Mouse (Mus musculus): ENCODE measurements around the gene Blm. TPM values are rescaled to one million over a fixed set of nuclear protein-coding genes. Genes with fewer than 3 reads are reported as not detected.

The Blm gene
- polyA plus RNA-seq, 1 experiment from 2014 or later, result 14.8 TPM

DNA sequence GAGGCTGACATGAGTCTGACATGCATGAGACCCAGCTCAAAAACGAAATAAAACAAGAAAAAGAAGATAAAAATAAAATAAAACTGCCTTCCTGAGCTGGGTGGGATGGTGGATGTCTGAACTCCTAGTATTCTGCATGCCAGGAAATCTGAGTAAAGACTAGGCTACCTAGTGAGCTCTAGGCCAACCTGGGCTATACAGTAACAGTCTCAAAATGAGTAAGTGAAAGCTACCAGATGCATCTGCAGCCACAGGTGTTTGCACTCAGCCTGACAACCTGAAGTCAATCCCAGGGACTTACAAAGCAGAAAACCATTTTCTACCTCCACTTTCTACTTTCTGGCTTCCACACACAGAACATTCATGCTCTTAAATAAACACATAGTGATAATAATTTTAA lies 45.5 kb downstream of the Blm start:
- Histone ChIP-seq H3K4me2 (ENCODE audit: low read length) (no peak overlapping the region), H3K27me3 (replicated peaks; ENCODE audit: control insufficient read depth, insufficient read depth, low read length) (no peaks in the 10 kb centered on the region), H3K27ac (ENCODE audit: low read length) (no peak overlapping the region), H3K9ac (replicated peaks; ENCODE audit: low read depth, low read length) (no peak overlapping the region), H3K9me3 (ENCODE audit: control insufficient read depth, low read length) (no peaks in the 10 kb centered on the region), H3K36me3 (ENCODE audit: control insufficient read depth, insufficient read depth) (peaks cover 5% of the 10 kb centered on the region; the same call in 1 of the 2 replicates), H3K4me3 (replicated peaks; ENCODE audit: low read length) (no peak overlapping the region), H3K4me1 (replicated peaks; ENCODE audit: control insufficient read depth, insufficient read depth, low read length) (no peaks in the 10 kb centered on the region)
- WGBS, result 73% methylated on average over 1 of the region's 1 CpGs
- no peak for ATAC-seq

DNA sequence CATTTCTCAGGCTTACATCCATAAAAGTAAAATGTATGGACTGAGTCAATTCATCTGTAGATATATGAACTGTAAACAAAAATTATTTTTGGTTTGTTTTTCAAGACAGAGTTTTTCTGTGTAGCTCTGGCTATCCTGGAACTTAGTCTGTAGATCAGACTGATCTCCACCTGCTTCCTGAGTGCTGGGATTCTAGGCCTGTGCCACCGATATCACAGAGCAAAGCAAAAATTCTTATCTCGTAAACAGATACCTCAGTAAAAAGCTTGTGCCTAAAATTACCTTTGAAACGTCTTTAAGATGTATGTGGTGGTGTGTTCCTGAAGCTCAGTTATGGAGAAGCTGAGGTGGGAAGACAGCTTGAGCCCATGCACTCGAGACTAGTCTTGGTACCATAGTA lies 47.7 kb downstream of the Blm start:
- no peaks in the 10 kb centered on the region for H3K27me3 ChIP-seq (replicated peaks; ENCODE audit: control insufficient read depth, insufficient read depth, low read length)
- H3K4me1 ChIP-seq (replicated peaks; ENCODE audit: control insufficient read depth, insufficient read depth, low read length), result no peaks in the 10 kb centered on the region
- no peak overlapping the region for H3K4me2 ChIP-seq (ENCODE audit: low read length)
- no peak overlapping the region for H3K9ac ChIP-seq (replicated peaks; ENCODE audit: low read depth, low read length)
- no peak overlapping the region for H3K4me3 ChIP-seq (replicated peaks; ENCODE audit: low read length)
- no peak for ATAC-seq
- no peaks in the 10 kb centered on the region for H3K36me3 ChIP-seq (ENCODE audit: control insufficient read depth, insufficient read depth)
- H3K27ac ChIP-seq (ENCODE audit: low read length), result no peak overlapping the region
- no peaks in the 10 kb centered on the region for H3K9me3 ChIP-seq (ENCODE audit: control insufficient read depth, low read length)
- 87% methylated on average over 4 of the region's 4 CpGs for WGBS

DNA sequence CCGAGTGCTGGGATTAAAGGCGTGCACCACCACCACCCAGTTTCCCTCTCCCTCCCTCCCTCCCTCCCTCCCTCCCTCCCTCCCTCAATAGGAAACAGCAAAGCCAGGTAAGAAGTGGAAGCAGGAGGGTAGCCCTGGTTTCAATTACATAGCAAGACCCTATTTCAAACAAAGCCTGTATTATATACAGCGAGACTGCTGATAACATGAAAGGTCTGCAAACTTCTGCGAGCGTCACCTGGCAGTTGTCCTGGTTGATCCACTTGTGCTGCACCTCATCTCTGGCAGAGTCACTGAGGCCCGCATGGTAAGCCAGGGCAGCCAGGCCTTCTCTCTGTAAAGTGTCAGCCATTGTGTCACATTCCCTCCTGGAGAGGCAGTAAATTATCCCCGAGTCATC lies 54.8 kb downstream of the Blm start:
- ATAC-seq, result no peak
- Histone ChIP-seq H3K4me3 (replicated peaks; ENCODE audit: low read length) (no peak overlapping the region), H3K27me3 (replicated peaks; ENCODE audit: control insufficient read depth, insufficient read depth, low read length) (no peaks in the 10 kb centered on the region), H3K9me3 (ENCODE audit: control insufficient read depth, low read length) (no peaks in the 10 kb centered on the region), H3K36me3 (ENCODE audit: control insufficient read depth, insufficient read depth) (no peaks in the 10 kb centered on the region), H3K4me2 (ENCODE audit: low read length) (no peak overlapping the region), H3K4me1 (replicated peaks; ENCODE audit: control insufficient read depth, insufficient read depth, low read length) (no peaks in the 10 kb centered on the region), H3K9ac (replicated peaks; ENCODE audit: low read depth, low read length) (no peak overlapping the region), H3K27ac (ENCODE audit: low read length) (no peak overlapping the region)
- 83% methylated on average over 7 of the region's 7 CpGs for WGBS

DNA sequence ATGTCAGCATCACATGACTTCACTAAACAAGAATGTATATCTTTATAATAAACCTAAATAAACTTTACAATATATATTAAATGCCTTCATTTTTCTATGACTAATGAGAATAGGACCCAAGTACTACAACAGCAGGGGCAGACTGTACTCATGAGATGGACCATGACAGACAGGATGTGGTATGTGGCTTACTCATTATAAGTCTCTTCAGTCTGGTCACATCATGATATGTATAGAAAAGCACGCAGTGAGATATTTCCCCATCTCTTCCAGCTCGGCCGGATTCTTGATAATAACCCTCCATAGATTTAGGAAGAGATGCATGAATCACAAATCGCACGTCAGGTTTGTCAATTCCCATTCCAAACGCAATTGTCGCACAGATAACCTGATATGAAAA lies 61.1 kb downstream of the Blm start:
- Histone ChIP-seq H3K4me3 (replicated peaks; ENCODE audit: low read length) (no peak overlapping the region), H3K4me2 (ENCODE audit: low read length) (no peak overlapping the region), H3K4me1 (replicated peaks; ENCODE audit: control insufficient read depth, insufficient read depth, low read length) (no peaks in the 10 kb centered on the region), H3K36me3 (ENCODE audit: control insufficient read depth, insufficient read depth) (no peaks in the 10 kb centered on the region), H3K9me3 (ENCODE audit: control insufficient read depth, low read length) (no peaks in the 10 kb centered on the region), H3K27ac (ENCODE audit: low read length) (no peak overlapping the region), H3K9ac (replicated peaks; ENCODE audit: low read depth, low read length) (no peak overlapping the region), H3K27me3 (replicated peaks; ENCODE audit: control insufficient read depth, insufficient read depth, low read length) (no peaks in the 10 kb centered on the region)
- WGBS, result 94% methylated on average over 7 of the region's 7 CpGs
- no peak for ATAC-seq

DNA sequence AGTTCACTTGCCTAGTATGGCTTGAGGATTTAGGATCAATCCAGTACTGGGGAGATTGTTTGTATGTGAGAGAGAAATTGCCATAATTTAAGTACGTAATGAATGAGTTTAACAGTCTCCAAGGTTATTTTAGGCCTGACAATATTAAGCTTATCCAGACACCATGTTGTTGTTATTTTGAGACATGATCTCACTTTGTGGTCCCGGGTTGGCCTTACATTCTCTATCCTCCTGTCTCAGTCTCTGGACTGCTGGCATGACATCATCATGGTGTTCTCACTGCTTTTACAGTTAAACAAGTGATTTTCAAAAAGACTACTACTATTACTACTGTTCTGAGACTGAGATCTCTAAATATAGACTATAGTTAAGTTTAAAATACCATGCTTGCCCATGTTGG lies 66.1 kb downstream of the Blm start:
- 92% methylated on average over 2 of the region's 2 CpGs for WGBS
- no peak overlapping the region for H3K4me3 ChIP-seq (replicated peaks; ENCODE audit: low read length)
- H3K4me2 ChIP-seq (ENCODE audit: low read length), result no peak overlapping the region
- H3K9ac ChIP-seq (replicated peaks; ENCODE audit: low read depth, low read length), result no peak overlapping the region
- H3K27me3 ChIP-seq (replicated peaks; ENCODE audit: control insufficient read depth, insufficient read depth, low read length), result no peaks in the 10 kb centered on the region
- no peak overlapping the region for H3K27ac ChIP-seq (ENCODE audit: low read length)
- no peaks in the 10 kb centered on the region for H3K4me1 ChIP-seq (replicated peaks; ENCODE audit: control insufficient read depth, insufficient read depth, low read length)
- no peaks in the 10 kb centered on the region for H3K36me3 ChIP-seq (ENCODE audit: control insufficient read depth, insufficient read depth)
- H3K9me3 ChIP-seq (ENCODE audit: control insufficient read depth, low read length), result no peaks in the 10 kb centered on the region
- ATAC-seq, result no peak

DNA sequence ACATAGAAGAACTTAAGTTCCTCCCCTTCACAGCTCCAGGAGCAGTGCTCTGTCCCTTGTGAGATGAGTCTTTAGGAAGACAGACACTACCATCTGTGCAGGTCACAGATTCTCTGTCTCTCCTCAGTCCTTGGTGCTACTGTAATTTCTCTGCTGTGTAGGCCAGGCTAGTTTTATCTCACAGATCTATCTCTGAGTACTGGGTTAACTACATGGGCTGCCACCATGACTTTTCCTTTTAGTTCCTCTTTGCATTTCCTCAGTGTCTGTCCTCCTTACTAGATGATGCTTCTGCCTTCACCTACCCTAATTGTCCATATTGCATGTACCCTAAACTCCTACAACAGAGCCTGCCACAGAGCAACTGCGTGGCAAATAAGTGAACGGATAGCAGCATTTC lies 67.6 kb downstream of the Blm start:
- no peak overlapping the region for H3K4me2 ChIP-seq (ENCODE audit: low read length)
- 98% methylated on average over 2 of the region's 2 CpGs for WGBS
- H3K36me3 ChIP-seq (ENCODE audit: control insufficient read depth, insufficient read depth), result no peaks in the 10 kb centered on the region
- H3K4me1 ChIP-seq (replicated peaks; ENCODE audit: control insufficient read depth, insufficient read depth, low read length), result no peaks in the 10 kb centered on the region
- no peak overlapping the region for H3K27ac ChIP-seq (ENCODE audit: low read length)
- H3K9ac ChIP-seq (replicated peaks; ENCODE audit: low read depth, low read length), result no peak overlapping the region
- no peaks in the 10 kb centered on the region for H3K27me3 ChIP-seq (replicated peaks; ENCODE audit: control insufficient read depth, insufficient read depth, low read length)
- H3K9me3 ChIP-seq (ENCODE audit: control insufficient read depth, low read length), result no peaks in the 10 kb centered on the region
- ATAC-seq, result no peak
- H3K4me3 ChIP-seq (replicated peaks; ENCODE audit: low read length), result no peak overlapping the region

DNA sequence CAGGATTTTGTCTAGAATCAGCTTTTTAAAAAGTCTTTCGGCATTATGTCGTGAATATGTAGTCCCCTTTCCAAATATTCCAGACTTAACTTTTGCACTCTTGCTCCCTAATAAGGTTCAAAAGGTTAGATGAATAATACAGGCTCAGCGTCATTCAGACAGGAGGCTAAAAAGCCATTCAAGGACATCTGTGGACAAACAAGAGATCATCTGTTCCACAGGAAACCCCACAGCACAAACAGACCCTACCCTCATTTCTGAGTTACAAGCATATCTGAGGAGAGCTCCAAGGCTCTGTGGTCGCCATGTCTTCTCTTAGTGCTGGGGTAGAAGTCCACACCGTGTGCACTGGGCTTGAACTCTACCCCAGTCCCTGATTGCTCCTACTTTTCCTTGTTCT lies 70.1 kb downstream of the Blm start:
- Histone ChIP-seq H3K4me3 (replicated peaks; ENCODE audit: low read length) (no peak overlapping the region), H3K4me2 (ENCODE audit: low read length) (no peak overlapping the region), H3K36me3 (ENCODE audit: control insufficient read depth, insufficient read depth) (peaks cover 4% of the 10 kb centered on the region; the same call in 1 of the 2 replicates), H3K27ac (ENCODE audit: low read length) (no peak overlapping the region), H3K9me3 (ENCODE audit: control insufficient read depth, low read length) (no peaks in the 10 kb centered on the region), H3K27me3 (replicated peaks; ENCODE audit: control insufficient read depth, insufficient read depth, low read length) (no peaks in the 10 kb centered on the region), H3K9ac (replicated peaks; ENCODE audit: low read depth, low read length) (no peak overlapping the region), H3K4me1 (replicated peaks; ENCODE audit: control insufficient read depth, insufficient read depth, low read length) (peaks cover 5% of the 10 kb centered on the region)
- ATAC-seq, result no peak
- 87% methylated on average over 5 of the region's 5 CpGs for WGBS

DNA sequence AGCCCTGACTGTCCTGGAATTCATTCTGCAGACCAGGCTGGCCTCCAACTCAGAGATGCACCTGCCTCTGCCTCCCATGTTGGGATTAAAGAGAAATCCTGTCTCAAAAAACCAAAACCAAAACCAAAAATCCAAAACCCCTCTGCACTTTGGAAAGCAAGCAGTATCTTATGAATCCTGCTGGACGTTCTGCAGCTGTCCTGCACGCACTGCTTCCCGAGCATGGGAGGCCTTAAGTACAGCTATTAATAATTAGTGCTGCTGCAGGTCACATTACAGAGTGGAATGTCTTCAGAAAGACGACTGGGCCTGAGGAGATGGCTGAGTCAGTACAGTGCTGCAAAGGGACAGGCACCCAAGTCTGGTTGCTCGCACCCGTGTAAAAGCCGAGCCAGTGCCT lies 73.0 kb downstream of the Blm start:
- Histone ChIP-seq H3K4me3 (replicated peaks; ENCODE audit: low read length) (no peak overlapping the region), H3K9me3 (ENCODE audit: control insufficient read depth, low read length) (no peaks in the 10 kb centered on the region), H3K36me3 (ENCODE audit: control insufficient read depth, insufficient read depth) (peaks cover 4% of the 10 kb centered on the region; the same call in 1 of the 2 replicates), H3K4me1 (replicated peaks; ENCODE audit: control insufficient read depth, insufficient read depth, low read length) (peaks cover 5% of the 10 kb centered on the region), H3K9ac (replicated peaks; ENCODE audit: low read depth, low read length) (no peak overlapping the region), H3K27ac (ENCODE audit: low read length) (no peak overlapping the region), H3K27me3 (replicated peaks; ENCODE audit: control insufficient read depth, insufficient read depth, low read length) (no peaks in the 10 kb centered on the region), H3K4me2 (ENCODE audit: low read length) (no peak overlapping the region)
- ATAC-seq, result no peak
- WGBS, result 95% methylated on average over 7 of the region's 7 CpGs

DNA sequence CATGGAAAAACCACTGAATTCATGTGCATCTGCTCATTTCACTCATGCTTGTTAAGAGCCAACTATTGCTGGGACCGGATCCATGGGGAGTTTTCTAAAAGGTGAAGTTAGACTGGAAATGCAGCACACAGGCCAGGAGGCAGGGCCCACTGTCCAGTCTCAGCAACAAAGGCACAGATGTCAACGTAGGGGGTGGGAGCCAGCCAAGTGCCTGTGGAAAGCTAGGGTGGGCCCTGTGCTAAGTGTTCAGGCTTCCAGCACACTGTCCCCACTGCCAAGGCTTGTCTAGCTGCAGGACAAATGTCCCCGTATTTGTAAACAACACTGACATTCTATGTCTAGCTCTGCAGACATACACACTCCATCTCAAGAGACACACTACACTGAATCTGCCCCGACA lies 74.0 kb downstream of the Blm start:
- H3K9me3 ChIP-seq (ENCODE audit: control insufficient read depth, low read length), result no peaks in the 10 kb centered on the region
- no peak overlapping the region for H3K27ac ChIP-seq (ENCODE audit: low read length)
- peaks cover 5% of the 10 kb centered on the region for H3K4me1 ChIP-seq (replicated peaks; ENCODE audit: control insufficient read depth, insufficient read depth, low read length)
- 88% methylated on average over 4 of the region's 4 CpGs for WGBS
- no peak overlapping the region for H3K4me3 ChIP-seq (replicated peaks; ENCODE audit: low read length)
- H3K36me3 ChIP-seq (ENCODE audit: control insufficient read depth, insufficient read depth), result peaks cover 4% of the 10 kb centered on the region; the same call in 1 of the 2 replicates
- H3K27me3 ChIP-seq (replicated peaks; ENCODE audit: control insufficient read depth, insufficient read depth, low read length), result no peaks in the 10 kb centered on the region
- no peak for ATAC-seq
- H3K9ac ChIP-seq (replicated peaks; ENCODE audit: low read depth, low read length), result no peak overlapping the region
- no peak overlapping the region for H3K4me2 ChIP-seq (ENCODE audit: low read length)

DNA sequence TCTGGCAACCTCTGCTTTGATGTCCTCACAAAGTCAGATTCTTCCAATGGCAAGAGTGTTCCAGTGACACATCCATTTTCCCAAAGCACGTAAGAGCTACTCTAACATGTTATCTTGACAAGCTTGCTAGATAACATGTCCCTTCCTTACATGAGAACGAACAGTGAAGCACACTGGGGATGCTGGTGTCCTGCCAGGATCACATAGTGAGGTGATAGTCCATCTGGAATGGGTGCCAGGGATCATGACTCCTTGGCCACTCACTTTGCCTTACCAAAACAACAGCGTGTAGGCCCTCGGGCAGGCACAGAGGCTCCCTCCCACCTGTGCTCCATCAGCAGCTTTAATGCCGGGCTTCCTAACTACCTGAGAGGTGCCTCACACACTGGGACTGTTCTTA lies 74.7 kb downstream of the Blm start:
- H3K27me3 ChIP-seq (replicated peaks; ENCODE audit: control insufficient read depth, insufficient read depth, low read length), result no peaks in the 10 kb centered on the region
- no peak overlapping the region for H3K9ac ChIP-seq (replicated peaks; ENCODE audit: low read depth, low read length)
- H3K9me3 ChIP-seq (ENCODE audit: control insufficient read depth, low read length), result no peaks in the 10 kb centered on the region
- H3K4me2 ChIP-seq (ENCODE audit: low read length), result no peak overlapping the region
- H3K27ac ChIP-seq (ENCODE audit: low read length), result no peak overlapping the region
- ATAC-seq, result no peak
- H3K4me3 ChIP-seq (replicated peaks; ENCODE audit: low read length), result no peak overlapping the region
- peaks cover 4% of the 10 kb centered on the region; the same call in 1 of the 2 replicates for H3K36me3 ChIP-seq (ENCODE audit: control insufficient read depth, insufficient read depth)
- peaks cover 5% of the 10 kb centered on the region for H3K4me1 ChIP-seq (replicated peaks; ENCODE audit: control insufficient read depth, insufficient read depth, low read length)
- 95% methylated on average over 5 of the region's 5 CpGs for WGBS

Data from forebrain, embryonic 16.5 days (tissue).